Mouse (Mus musculus) forebrain, embryonic 14.5 days (tissue): Measurements from ENCODE around the gene Ctsw. TPM values are rescaled to one million over a fixed set of nuclear protein-coding genes. Genes with fewer than 3 reads are reported as not detected.

Source experiments
- ATAC-seq: fragments of 200-750 bp; cut with Nextera tagmentation; 2 replicates; pipeline ENCODE4 v1.8.0; 2017; ENCODE audit warnings: mild to moderate bottlenecking, moderate library complexity
- DNase-seq: peaks from one replicate; pipeline ENCODE4 v3.0.0-alpha.2; 2015; ENCODE audit warnings: low spot score
- H3K27ac ChIP-seq: fragments of 300-500 bp; sonication (generic); 2 replicates; pipeline ENCODE4 v1.5.1; 2014; ENCODE audit warnings: low read depth, mild to moderate bottlenecking, control low read depth, low read length, moderate library complexity
- H3K27me3 ChIP-seq: fragments of 300-500 bp; sonication (generic); replicated peaks from 2 replicates; pipeline ENCODE4 v1.6.1; 2014; ENCODE audit warnings: low read length, control low read depth, mixed read lengths; ENCODE audit not compliant: control insufficient read depth, insufficient read depth
- H3K36me3 ChIP-seq: fragments of 300-500 bp; sonication (generic); 2 replicates; pipeline ENCODE4 v1.6.1; 2014; ENCODE audit warnings: low read length, control low read depth; ENCODE audit not compliant: control insufficient read depth, insufficient read depth
- H3K4me1 ChIP-seq: fragments of 300-500 bp; sonication (generic); 2 replicates; pipeline ENCODE4 v1.6.1; 2014; ENCODE audit warnings: antibody characterized with exemption, low read length, control low read depth; ENCODE audit not compliant: control insufficient read depth, insufficient read depth
- H3K4me2 ChIP-seq: fragments of 300-500 bp; sonication (generic); 2 replicates; pipeline ENCODE4 v1.6.1; 2014; ENCODE audit warnings: mild to moderate bottlenecking, control low read depth, low read length
- H3K4me3 ChIP-seq: fragments of 300-500 bp; sonication (generic); 2 replicates; pipeline ENCODE4 v1.5.1; 2014; ENCODE audit warnings: low read depth, low read length, control low read depth
- H3K9ac ChIP-seq: fragments of 300-500 bp; sonication (generic); 2 replicates; pipeline ENCODE4 v1.6.1; 2014; ENCODE audit warnings: mild to moderate bottlenecking, low read length, control low read depth, moderate library complexity
- H3K9me3 ChIP-seq: fragments of 300-500 bp; sonication (generic); replicated peaks from 2 replicates; pipeline ENCODE4 v1.6.1; 2016; ENCODE audit warnings: low read length, control low read depth, mixed read lengths; ENCODE audit not compliant: control insufficient read depth
- WGBS: fragments of 180-500 bp; shearing (Covaris S2); extraction: QIAGEN DNeasy Blood & Tissue Kit; methylation state at CpG from one replicate; pipeline ENCODE4 v1.1.7; 2014; 5-methylcytosine and 5-hydroxymethylcytosine counted together
- polyA plus RNA-seq: library from polyadenylated mRNA; unstranded; fragments of >200 nt; fragmentation: Nextera tagmentation; extraction: Ambion mirVana; gene quantifications from 2 replicates; pipeline ENCODE4 v1.2.1, GENCODE M21; 2014

Ctsw gene
- polyA plus RNA-seq, 1 experiment from 2014 or later: 5.3 TPM

DNA sequence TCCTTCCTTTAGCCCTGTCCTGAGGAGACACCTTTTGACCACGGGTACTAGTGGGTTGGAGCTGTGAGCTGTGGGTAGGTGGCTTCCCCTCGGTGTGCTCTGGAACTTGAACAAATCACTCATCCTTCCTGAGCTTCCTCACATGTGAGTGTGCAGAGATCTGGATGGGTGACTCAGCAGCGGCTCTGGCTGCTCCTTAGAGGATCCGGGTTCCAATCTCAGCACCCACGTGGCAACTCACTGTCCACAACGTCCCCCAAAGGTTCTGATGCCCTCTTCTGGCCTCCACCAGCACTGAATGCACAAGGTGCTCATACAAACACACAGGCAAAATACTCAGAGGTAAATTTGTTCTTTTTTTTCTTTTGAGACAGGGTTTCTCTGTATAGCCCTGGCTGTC is 16.5 kb downstream of the Ctsw start:
- Histone ChIP-seq H3K4me1 (peaks cover 17% of the 10 kb centered on the region), H3K27me3 (peaks cover 27% of the 10 kb centered on the region), H3K27ac (no peak overlapping the region), H3K9ac (no peak overlapping the region), H3K36me3 (peaks cover 3% of the 10 kb centered on the region; the same call in 1 of the 2 replicates), H3K4me2 (no peak overlapping the region), H3K9me3 (no peaks in the 10 kb centered on the region), H3K4me3 (no peak overlapping the region)
- WGBS: 73% methylated on average over 6 of the region's 6 CpGs
- no peak for DNase-seq
- no peak for ATAC-seq

DNA sequence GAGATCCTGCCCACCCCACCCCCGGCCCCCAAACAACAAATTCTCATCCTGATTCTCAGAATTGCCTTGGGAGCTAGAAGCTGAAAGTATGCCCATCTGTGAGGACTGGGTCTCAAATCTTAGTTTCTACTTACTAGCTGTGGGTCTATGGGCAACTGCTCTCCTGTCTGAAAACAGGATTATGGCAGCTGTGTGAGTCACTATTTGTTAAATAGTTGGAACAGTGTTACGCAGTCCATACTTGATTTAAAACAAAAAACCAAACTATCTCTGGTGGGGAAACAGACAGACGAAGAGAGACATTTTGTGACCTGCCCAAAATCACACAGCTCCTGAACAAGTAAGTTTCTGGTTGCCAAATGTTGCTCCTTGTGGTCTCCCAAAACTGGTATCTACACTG is 18.6 kb downstream of the Ctsw start:
- no peak overlapping the region for H3K4me3 ChIP-seq
- H3K9ac ChIP-seq: no peak overlapping the region
- H3K27me3 ChIP-seq: peaks cover 34% of the 10 kb centered on the region
- peaks cover 2% of the 10 kb centered on the region; the same call in 1 of the 2 replicates for H3K4me1 ChIP-seq
- no peak overlapping the region for H3K27ac ChIP-seq
- DNase-seq (no peak), ATAC-seq (no peak)
- H3K36me3 ChIP-seq: peaks cover 3% of the 10 kb centered on the region; the same call in 1 of the 2 replicates
- no peaks in the 10 kb centered on the region for H3K9me3 ChIP-seq
- 87% methylated on average over 3 of the region's 3 CpGs for WGBS
- H3K4me2 ChIP-seq: no peak overlapping the region

DNA sequence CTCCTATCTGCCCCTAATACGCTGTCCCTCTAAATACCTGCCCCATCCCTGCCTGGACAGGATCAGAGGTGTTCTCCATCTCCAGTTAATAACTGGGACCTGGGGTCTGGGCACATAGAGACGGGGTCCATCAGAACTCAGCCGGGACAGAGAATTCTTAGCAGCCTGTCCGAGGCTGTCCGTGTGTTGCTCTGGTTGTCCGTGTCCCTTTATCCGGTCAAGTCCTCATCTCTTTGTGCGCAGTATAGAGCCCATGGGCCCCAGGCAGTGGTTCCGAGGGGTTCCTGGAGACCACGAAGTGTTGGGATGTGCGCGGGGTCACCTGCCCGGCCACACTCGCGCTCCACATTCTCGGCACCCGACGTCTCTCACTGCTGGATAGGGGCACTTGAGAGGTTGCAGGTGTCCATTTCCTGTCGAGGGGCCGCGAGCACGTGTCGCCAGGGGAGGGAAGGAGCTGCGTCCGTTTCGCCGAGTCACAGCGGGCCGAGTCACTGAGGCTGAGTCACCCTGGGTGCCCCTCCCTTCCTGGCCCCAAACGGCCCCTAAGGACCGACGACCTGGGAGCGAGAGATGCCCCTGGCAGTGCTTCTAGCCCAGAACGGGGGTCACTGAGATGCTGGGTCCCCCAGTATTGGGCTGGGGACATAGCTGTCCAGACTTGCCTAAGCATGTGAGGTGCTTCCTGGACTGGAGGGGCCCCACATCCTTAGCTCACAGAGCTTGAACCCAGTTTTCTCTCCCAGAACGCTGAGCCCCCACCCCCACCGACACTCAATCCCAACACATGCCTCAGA is 19.8 kb downstream of the Ctsw start:
- Histone ChIP-seq H3K4me1 (peaks cover 2% of the 10 kb centered on the region; the same call in 1 of the 2 replicates), H3K27ac (no peak overlapping the region), H3K4me2 (peak overlapping the region; percentile 94), H3K9me3 (no peaks in the 10 kb centered on the region), H3K9ac (peak overlapping the region; percentile 58; the same call in 1 of the 2 replicates), H3K36me3 (no peaks in the 10 kb centered on the region), H3K4me3 (peak overlapping the region; percentile 48; the same call in 1 of the 2 replicates), H3K27me3 (peaks cover 34% of the 10 kb centered on the region)
- 6% methylated on average over 36 of the region's 36 CpGs for WGBS
- DNase-seq (no peak), ATAC-seq (no peak)

DNA sequence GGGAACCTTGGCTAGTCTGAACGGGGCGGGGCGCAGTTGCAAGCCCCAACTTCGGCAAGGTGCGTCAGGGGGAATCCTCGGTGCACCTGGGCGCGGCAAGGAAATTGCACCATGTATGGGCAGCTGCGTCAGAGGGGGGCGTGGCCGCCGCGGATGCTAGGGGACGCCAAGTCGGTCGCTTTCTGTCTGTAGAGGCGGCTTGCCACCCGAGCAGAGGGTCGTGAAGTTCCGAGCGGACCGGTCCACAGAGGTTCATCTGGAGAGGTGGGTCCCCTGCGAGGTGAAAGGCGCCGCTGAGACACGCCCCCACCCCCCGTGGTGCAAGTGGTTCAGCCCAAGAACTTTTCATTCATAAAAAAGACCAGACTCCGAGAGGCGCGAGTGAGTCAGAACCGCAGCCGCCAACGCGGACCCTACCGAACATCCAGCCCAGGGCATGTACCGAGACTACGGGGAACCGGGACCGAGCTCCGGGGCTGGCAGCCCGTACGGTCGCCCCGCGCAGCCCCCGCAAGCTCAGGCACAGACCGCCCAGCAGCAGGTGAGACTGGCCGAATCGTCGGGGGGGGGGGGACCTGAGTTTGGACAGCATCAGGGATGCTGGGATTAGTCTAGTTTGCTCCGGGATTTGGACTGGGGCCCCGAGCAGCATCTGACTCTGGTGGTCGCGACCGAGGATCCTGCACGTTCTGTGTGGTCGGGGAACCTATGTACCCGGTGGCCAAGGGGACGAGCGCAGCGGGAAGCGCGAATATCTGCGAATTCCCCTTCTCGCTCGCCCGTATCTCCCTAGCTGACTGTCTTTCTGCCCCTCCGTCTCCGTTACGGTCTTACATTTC is 20.6 kb downstream of the Ctsw start, which contains the start of gene Fosl1:
Gene Fosl1 (plus strand): TSS at position 33 of the 839 bp plus-strand sequence.
- H3K4me3 ChIP-seq: peak within 1 kb of the TSS; percentile 48
- WGBS: under 1% methylated on average over 70 of the region's 70 CpGs
- H3K27me3 ChIP-seq: peaks cover 34% of the 10 kb centered on the region

DNA sequence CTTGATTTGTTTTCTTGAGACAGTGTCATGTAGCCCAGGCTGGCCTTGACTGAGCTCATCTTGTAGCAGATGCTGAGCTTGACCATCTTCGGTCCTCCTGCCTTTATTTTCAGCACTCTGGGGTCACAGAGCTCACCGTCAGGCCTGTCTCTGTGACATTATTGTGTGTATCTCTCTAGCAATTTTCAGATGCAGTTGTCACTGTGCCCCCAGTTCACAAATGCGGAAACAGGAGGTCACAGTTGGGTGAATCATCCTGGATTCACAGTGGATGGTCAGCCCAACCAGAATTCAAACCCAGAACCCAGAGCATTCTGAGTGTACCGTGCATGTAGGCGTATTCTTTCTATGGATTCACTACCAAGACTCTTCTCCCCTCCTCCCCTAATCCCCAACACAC is 22.6 kb downstream of the Ctsw start:
- Histone ChIP-seq H3K36me3 (no peaks in the 10 kb centered on the region), H3K27ac (no peak overlapping the region), H3K9me3 (no peaks in the 10 kb centered on the region), H3K27me3 (peaks cover 34% of the 10 kb centered on the region), H3K4me1 (peaks cover 2% of the 10 kb centered on the region; the same call in 1 of the 2 replicates), H3K4me2 (no peak overlapping the region), H3K4me3 (no peak overlapping the region), H3K9ac (no peak overlapping the region)
- DNase-seq (no peak), ATAC-seq (no peak)
- 86% methylated on average over 5 of the region's 5 CpGs for WGBS

More for the DNA sequence above, 20.6 kb downstream of the Ctsw start, which contains the start of gene Fosl1:
- ATAC-seq (peak; percentile 75), DNase-seq (peak; percentile 67)
- H3K9ac ChIP-seq: peak within 1 kb of the TSS; percentile 58
- H3K4me1 ChIP-seq: peaks cover 2% of the 10 kb centered on the region; the same call in 1 of the 2 replicates
- H3K27ac ChIP-seq: no peak within 1 kb of the TSS
- no peaks in the 10 kb centered on the region for H3K9me3 ChIP-seq
- H3K4me2 ChIP-seq: peak within 1 kb of the TSS; percentile 94
- H3K36me3 ChIP-seq: no peaks in the 10 kb centered on the region

DNA sequence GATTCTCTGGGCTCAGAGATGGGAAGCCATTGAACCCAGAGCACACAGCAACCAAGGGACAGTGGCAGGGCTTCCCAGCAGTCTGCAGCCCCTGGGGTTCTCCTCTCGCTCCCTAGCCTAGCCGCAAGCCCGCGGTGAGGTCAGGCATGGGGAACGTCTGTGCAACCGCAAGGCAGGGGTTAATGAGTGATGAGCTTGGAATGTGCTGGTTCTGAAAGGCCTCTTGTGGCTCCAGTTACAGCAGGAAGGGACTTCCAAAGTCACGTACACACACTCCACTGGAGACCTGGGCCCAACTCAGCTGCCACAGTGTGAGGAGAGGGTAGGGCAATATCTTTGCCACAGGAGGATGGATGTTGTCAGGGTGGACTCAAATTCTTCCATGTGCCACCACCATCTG is 23.4 kb downstream of the Ctsw start:
- Histone ChIP-seq H3K4me1 (peaks cover 2% of the 10 kb centered on the region; the same call in 1 of the 2 replicates), H3K27me3 (peaks cover 34% of the 10 kb centered on the region), H3K4me2 (no peak overlapping the region), H3K36me3 (no peaks in the 10 kb centered on the region), H3K9me3 (no peaks in the 10 kb centered on the region), H3K9ac (no peak overlapping the region), H3K27ac (no peak overlapping the region), H3K4me3 (no peak overlapping the region)
- DNase-seq (no peak), ATAC-seq (no peak)
- WGBS: 45% methylated on average over 7 of the region's 7 CpGs

DNA sequence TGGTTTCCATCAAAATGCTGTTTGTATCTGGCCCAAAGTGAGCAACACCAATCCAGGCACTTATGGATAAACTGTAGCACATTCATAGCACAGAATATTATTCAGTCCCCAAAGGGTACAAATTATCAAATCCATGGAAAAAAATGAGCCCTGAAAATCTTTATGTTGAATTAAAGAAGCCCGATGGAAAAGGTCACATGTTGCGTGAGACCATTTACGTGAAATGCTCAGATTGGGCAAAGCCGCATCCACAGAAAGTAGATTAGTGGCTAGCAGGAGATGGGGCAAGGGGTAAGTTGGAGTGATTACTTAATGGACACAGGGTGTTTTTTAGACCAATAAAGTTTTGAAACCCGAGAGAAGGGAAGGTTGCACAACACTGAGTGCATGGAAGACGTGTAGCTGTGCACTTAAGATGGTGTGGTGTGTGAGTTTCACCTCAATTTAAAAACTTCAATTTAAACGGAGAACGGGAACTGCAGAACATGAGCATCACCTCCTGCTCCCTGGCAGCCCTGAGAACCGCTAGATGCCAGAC is 23.9 kb downstream of the Ctsw start:
- Histone ChIP-seq H3K36me3 (no peaks in the 10 kb centered on the region), H3K9me3 (no peaks in the 10 kb centered on the region), H3K4me3 (no peak overlapping the region), H3K9ac (no peak overlapping the region), H3K4me1 (peaks cover 2% of the 10 kb centered on the region; the same call in 1 of the 2 replicates), H3K27ac (no peak overlapping the region), H3K27me3 (peaks cover 34% of the 10 kb centered on the region), H3K4me2 (no peak overlapping the region)
- ATAC-seq (no peak), DNase-seq (no peak)
- WGBS: 64% methylated on average over 9 of the region's 9 CpGs

DNA sequence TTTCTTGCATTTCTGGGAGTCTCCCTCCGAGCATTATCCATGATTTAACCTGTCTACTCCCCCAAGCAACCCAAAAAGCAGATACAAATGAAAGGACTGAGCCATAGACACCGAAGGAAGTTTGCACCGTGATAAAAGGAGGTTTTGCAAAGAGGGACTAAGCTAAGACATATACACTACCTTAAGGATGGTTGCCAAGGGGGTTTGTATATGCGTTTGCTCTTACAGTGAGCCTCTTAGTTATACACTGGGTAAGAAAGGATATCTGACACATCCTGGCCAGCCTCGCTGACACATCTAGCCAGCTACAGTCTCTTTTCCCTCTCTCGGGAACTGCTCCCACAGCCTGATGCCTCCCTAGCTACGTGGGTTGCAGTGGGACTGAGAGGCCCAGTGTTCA is 34.4 kb downstream of the Ctsw start:
- Histone ChIP-seq H3K4me3 (no peak overlapping the region), H3K27ac (no peak overlapping the region), H3K36me3 (no peaks in the 10 kb centered on the region), H3K4me1 (peaks cover 7% of the 10 kb centered on the region; the same call in 1 of the 2 replicates), H3K9me3 (no peaks in the 10 kb centered on the region), H3K4me2 (no peak overlapping the region), H3K9ac (no peak overlapping the region), H3K27me3 (no peaks in the 10 kb centered on the region)
- DNase-seq (no peak), ATAC-seq (no peak)
- WGBS: 75% methylated on average over 7 of the region's 7 CpGs
